Mouse (Mus musculus) liver, embryonic 15.5 days (tissue): ENCODE measurements around the gene Kif5c. TPM values are rescaled to one million over a fixed set of nuclear protein-coding genes. Genes with fewer than 3 reads are reported as not detected.

Experiments used
- ATAC-seq: fragments of 200-750 bp; cut with Nextera tagmentation; 2 replicates; pipeline ENCODE4 v1.8.0; 2017; ENCODE audit warnings: moderate number of reproducible peaks, mild to moderate bottlenecking, moderate library complexity; ENCODE audit not compliant: insufficient read depth
- H3K27ac ChIP-seq: fragments of 300-500 bp; sonication (generic); replicated peaks from 2 replicates; pipeline ENCODE4 v1.5.1; 2015; ENCODE audit warnings: mild to moderate bottlenecking, inconsistent platforms
- H3K27me3 ChIP-seq: fragments of 300-500 bp; sonication (generic); 2 replicates; pipeline ENCODE4 v1.6.1; 2015; ENCODE audit warnings: mild to moderate bottlenecking, inconsistent platforms
- H3K36me3 ChIP-seq: fragments of 300-500 bp; sonication (generic); replicated peaks from 2 replicates; pipeline ENCODE4 v1.6.1; 2015; ENCODE audit warnings: moderate library complexity, mild to moderate bottlenecking, inconsistent platforms
- H3K4me1 ChIP-seq: fragments of 300-500 bp; sonication (generic); replicated peaks from 2 replicates; pipeline ENCODE4 v1.6.1; 2015; ENCODE audit warnings: inconsistent platforms
- H3K4me2 ChIP-seq: fragments of 300-500 bp; sonication (generic); 2 replicates; pipeline ENCODE4 v1.6.1; 2015; ENCODE audit warnings: moderate library complexity, mild to moderate bottlenecking, inconsistent platforms
- H3K4me3 ChIP-seq: fragments of 300-500 bp; sonication (generic); replicated peaks from 2 replicates; pipeline ENCODE4 v1.5.1; 2015; ENCODE audit warnings: mild to moderate bottlenecking, inconsistent platforms
- H3K9ac ChIP-seq: fragments of 300-500 bp; sonication (generic); 2 replicates; pipeline ENCODE4 v1.6.1; 2015; ENCODE audit warnings: moderate library complexity, mild to moderate bottlenecking, inconsistent platforms
- H3K9me3 ChIP-seq: fragments of 300-500 bp; sonication (generic); replicated peaks from 2 replicates; pipeline ENCODE4 v1.6.1; 2016; ENCODE audit warnings: inconsistent platforms
- WGBS: fragments of 180-500 bp; shearing (Covaris S2); methylation state at CpG from one replicate; pipeline ENCODE4 v1.1.7; 2015; ENCODE audit warnings: mixed read lengths; ENCODE audit not compliant: insufficient replicate concordance; 5-methylcytosine and 5-hydroxymethylcytosine counted together
- polyA plus RNA-seq: library from polyadenylated mRNA; unstranded; fragments of >200 nt; fragmentation: Nextera tagmentation; extraction: Ambion mirVana; gene quantifications from 2 replicates; pipeline ENCODE4 v1.2.1, GENCODE M21; 2015

The Kif5c gene
- polyA plus RNA-seq, 1 experiment from 2014 or later = 0.17 TPM

- no peak overlapping the region for H3K27ac ChIP-seq
- no peaks in the 10 kb centered on the region for H3K27me3 ChIP-seq
- H3K4me2 ChIP-seq = no peak overlapping the region
- no peaks in the 10 kb centered on the region for H3K9me3 ChIP-seq
- no peak for ATAC-seq
- no peak overlapping the region for H3K9ac ChIP-seq
- no peaks in the 10 kb centered on the region for H3K36me3 ChIP-seq
- no peak overlapping the region for H3K4me3 ChIP-seq
- H3K4me1 ChIP-seq = no peaks in the 10 kb centered on the region
- WGBS = 74% methylated on average over 1 of the region's 1 CpGs
Observed at GRCm38 (mm10) chr2:49651737-49652136, 32.6 kb downstream of the Kif5c start.

GRCm38 (mm10) chr2:49654606-49655005 is 35.5 kb downstream of the Kif5c start:
- no peak for ATAC-seq
- H3K4me1 ChIP-seq = no peaks in the 10 kb centered on the region
- H3K9ac ChIP-seq = no peak overlapping the region
- 66% methylated on average over 10 of the region's 10 CpGs for WGBS
- H3K27me3 ChIP-seq = no peaks in the 10 kb centered on the region
- no peak overlapping the region for H3K27ac ChIP-seq
- H3K4me2 ChIP-seq = no peak overlapping the region
- H3K4me3 ChIP-seq = no peak overlapping the region
- H3K9me3 ChIP-seq = no peaks in the 10 kb centered on the region
- H3K36me3 ChIP-seq = no peaks in the 10 kb centered on the region

- no peak for ATAC-seq
- 60% methylated on average over 11 of the region's 11 CpGs for WGBS
- H3K27me3 ChIP-seq = no peaks in the 10 kb centered on the region
Observed at GRCm38 (mm10) chr2:49655195-49655873, 36.2 kb downstream of the Kif5c start.

GRCm38 (mm10) chr2:49655874-49656195 is 36.7 kb downstream of the Kif5c start:
- H3K27me3 ChIP-seq = no peaks in the 10 kb centered on the region
- H3K9ac ChIP-seq = no peak overlapping the region
- no peaks in the 10 kb centered on the region for H3K9me3 ChIP-seq
- no peak overlapping the region for H3K4me2 ChIP-seq
- ATAC-seq = no peak
- 50% methylated on average over 3 of the region's 3 CpGs for WGBS
- no peaks in the 10 kb centered on the region for H3K4me1 ChIP-seq
- no peak overlapping the region for H3K27ac ChIP-seq
- no peak overlapping the region for H3K4me3 ChIP-seq
- H3K36me3 ChIP-seq = no peaks in the 10 kb centered on the region

More at GRCm38 (mm10) chr2:49655195-49655873, 36.2 kb downstream of the Kif5c start:
- Histone ChIP-seq H3K4me2 (no peak overlapping the region), H3K36me3 (no peaks in the 10 kb centered on the region), H3K9me3 (no peaks in the 10 kb centered on the region), H3K9ac (no peak overlapping the region), H3K4me1 (no peaks in the 10 kb centered on the region), H3K4me3 (no peak overlapping the region), H3K27ac (no peak overlapping the region)

GRCm38 (mm10) chr2:49656988-49657387 is 37.9 kb downstream of the Kif5c start:
- Histone ChIP-seq H3K9ac (no peak overlapping the region), H3K27ac (no peak overlapping the region), H3K4me3 (no peak overlapping the region), H3K36me3 (no peaks in the 10 kb centered on the region), H3K9me3 (no peaks in the 10 kb centered on the region), H3K27me3 (no peaks in the 10 kb centered on the region), H3K4me1 (no peaks in the 10 kb centered on the region), H3K4me2 (no peak overlapping the region)
- no peak for ATAC-seq
- 54% methylated on average over 2 of the region's 2 CpGs for WGBS

GRCm38 (mm10) chr2:49657666-49658065 is 38.6 kb downstream of the Kif5c start:
- Histone ChIP-seq H3K9ac (no peak overlapping the region), H3K9me3 (no peaks in the 10 kb centered on the region), H3K36me3 (no peaks in the 10 kb centered on the region), H3K4me2 (no peak overlapping the region), H3K4me1 (no peaks in the 10 kb centered on the region), H3K27ac (no peak overlapping the region), H3K4me3 (no peak overlapping the region), H3K27me3 (no peaks in the 10 kb centered on the region)
- no peak for ATAC-seq
- WGBS = 56% methylated on average over 3 of the region's 3 CpGs

- no peak overlapping the region for H3K4me2 ChIP-seq
- no peaks in the 10 kb centered on the region for H3K27me3 ChIP-seq
- no peak overlapping the region for H3K9ac ChIP-seq
- no peaks in the 10 kb centered on the region for H3K9me3 ChIP-seq
- H3K27ac ChIP-seq = no peak overlapping the region
- H3K36me3 ChIP-seq = no peaks in the 10 kb centered on the region
- no peaks in the 10 kb centered on the region for H3K4me1 ChIP-seq
- 65% methylated on average over 4 of the region's 4 CpGs for WGBS
- no peak for ATAC-seq
- no peak overlapping the region for H3K4me3 ChIP-seq
Observed at GRCm38 (mm10) chr2:49658988-49659387, 39.9 kb downstream of the Kif5c start.

GRCm38 (mm10) chr2:49659964-49660363 is 40.9 kb downstream of the Kif5c start:
- H3K4me2 ChIP-seq = no peak overlapping the region
- no peaks in the 10 kb centered on the region for H3K27me3 ChIP-seq
- H3K36me3 ChIP-seq = no peaks in the 10 kb centered on the region
- no peak overlapping the region for H3K27ac ChIP-seq
- ATAC-seq = no peak
- no peak overlapping the region for H3K4me3 ChIP-seq
- no peak overlapping the region for H3K9ac ChIP-seq
- WGBS = 50% methylated on average over 8 of the region's 8 CpGs
- no peaks in the 10 kb centered on the region for H3K9me3 ChIP-seq
- H3K4me1 ChIP-seq = no peaks in the 10 kb centered on the region

GRCm38 (mm10) chr2:49660375-49660923 is 41.4 kb downstream of the Kif5c start:
- Histone ChIP-seq H3K4me3 (no peak overlapping the region), H3K36me3 (no peaks in the 10 kb centered on the region), H3K4me1 (no peaks in the 10 kb centered on the region), H3K4me2 (no peak overlapping the region), H3K27me3 (no peaks in the 10 kb centered on the region), H3K9ac (no peak overlapping the region), H3K9me3 (no peaks in the 10 kb centered on the region), H3K27ac (no peak overlapping the region)
- no peak for ATAC-seq
- 74% methylated on average over 12 of the region's 12 CpGs for WGBS

DNA sequence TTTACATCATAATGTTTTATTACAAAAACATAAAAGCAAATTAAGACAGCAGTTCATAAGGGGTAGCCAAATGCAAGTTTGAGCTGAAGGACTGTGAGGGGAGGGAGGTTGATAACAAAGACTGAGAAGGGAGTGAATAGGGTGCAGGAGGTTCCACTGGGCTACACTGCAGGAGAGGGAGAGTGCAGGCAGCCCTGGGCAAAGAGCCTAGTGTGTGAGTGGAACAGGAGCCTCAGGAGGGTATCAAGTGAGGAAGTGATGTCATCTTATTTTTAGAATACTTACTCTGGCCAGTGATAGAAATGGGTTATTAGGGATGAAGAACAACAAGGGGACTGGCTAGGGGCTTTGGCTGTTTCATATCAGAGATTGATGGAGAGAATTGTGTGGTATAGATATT is 42.2 kb downstream of the Kif5c start:
- no peaks in the 10 kb centered on the region for H3K27me3 ChIP-seq
- no peak overlapping the region for H3K27ac ChIP-seq
- no peaks in the 10 kb centered on the region for H3K36me3 ChIP-seq
- H3K4me2 ChIP-seq = no peak overlapping the region
- no peaks in the 10 kb centered on the region for H3K4me1 ChIP-seq
- ATAC-seq = no peak
- H3K4me3 ChIP-seq = no peak overlapping the region
- no peaks in the 10 kb centered on the region for H3K9me3 ChIP-seq
- H3K9ac ChIP-seq = no peak overlapping the region

DNA sequence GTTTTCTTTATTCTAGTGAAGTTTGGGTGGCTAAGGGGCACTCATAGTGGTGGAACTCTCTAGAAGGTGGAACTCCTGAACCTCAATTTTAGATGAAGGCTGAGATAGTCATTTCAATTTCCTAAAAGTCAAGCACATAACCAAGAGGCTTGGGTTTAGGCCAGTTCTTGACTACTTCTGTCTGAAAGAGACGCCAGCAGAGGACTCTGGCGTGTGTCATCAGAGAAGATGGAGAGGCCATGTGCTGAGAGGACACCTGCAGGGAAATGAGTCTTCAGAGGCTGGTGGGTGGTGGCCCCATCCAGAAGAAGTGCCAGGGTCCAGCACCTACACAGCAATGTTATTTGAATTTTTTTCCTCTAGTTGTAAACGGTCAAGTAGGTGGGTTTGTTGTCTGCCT is 42.8 kb downstream of the Kif5c start:
- no peaks in the 10 kb centered on the region for H3K27me3 ChIP-seq
- H3K4me2 ChIP-seq = no peak overlapping the region
- no peaks in the 10 kb centered on the region for H3K36me3 ChIP-seq
- no peaks in the 10 kb centered on the region for H3K4me1 ChIP-seq
- H3K4me3 ChIP-seq = no peak overlapping the region
- no peak overlapping the region for H3K9ac ChIP-seq
- no peak for ATAC-seq
- WGBS = 66% methylated on average over 3 of the region's 3 CpGs
- no peaks in the 10 kb centered on the region for H3K9me3 ChIP-seq
- H3K27ac ChIP-seq = no peak overlapping the region
